Mouse (Mus musculus) layer of hippocampus, postnatal 14 days (tissue): ENCODE results near the gene Vmn2r21. TPM values are rescaled to one million over a fixed set of nuclear protein-coding genes. Genes with fewer than 3 reads are reported as not detected.
"Not testable (repeated sequence)": the region's sequence is repeated elsewhere in the genome, so short reads cannot be mapped to it uniquely, and the experiment has no call there.

Source experiments
- DNase-seq, 2 experiments: peaks; one replicate each; pipeline ENCODE4 v3.0.0; 2021 to 2022; ENCODE audit warnings: low spot score in 2 of 2, mixed read lengths in 1 of 2
- long read RNA-seq, 2 experiments: library from polyadenylated mRNA; stranded (forward); transcript quantifications; one replicate each; pipeline ENCODE4 v2.0.0; 2021
- total RNA-seq, 2 experiments: library from RNA; stranded (reverse); gene quantifications; 2 replicates each; pipeline ENCODE4 v1.2.3; 2021

The Vmn2r21 gene
- total RNA-seq, result not detected
- long read RNA-seq, experiment 1, result 0 reads
- long read RNA-seq, experiment 2, result 0 reads

- not testable (repeated sequence) for DNase-seq
These were observed at the start of gene Vmn2r21 for GRCm38 (mm10) chr6:123533306-123533705. Gene Vmn2r21 (minus strand): TSS chr6:123533406.

GRCm38 (mm10) chr6:123574698-123575097 is 41.5 kb upstream of the Vmn2r21 start:
- DNase-seq, result not testable (repeated sequence)

- DNase-seq, result not testable (repeated sequence)
These were observed 6.5 kb upstream of the Vmn2r21 start for GRCm38 (mm10) chr6:123539755-123540154.

GRCm38 (mm10) chr6:123522263-123523011 is 10.8 kb downstream of the Vmn2r21 start:
- not testable (repeated sequence) for DNase-seq

GRCm38 (mm10) chr6:123473045-123473444 is 60.2 kb downstream of the Vmn2r21 start:
- not testable (repeated sequence) for DNase-seq

GRCm38 (mm10) chr6:123472458-123472987 is 60.7 kb downstream of the Vmn2r21 start:
- DNase-seq, result not testable (repeated sequence)

GRCm38 (mm10) chr6:123468651-123469050 is 64.6 kb downstream of the Vmn2r21 start:
- not testable (repeated sequence) for DNase-seq

Other genes with a start within 250 kb of the Vmn2r21 start
- gene Clec4e, start 243.5 kb downstream of the Vmn2r21 start, total RNA-seq, result not detected
- not detected for gene Vmn2r19, start 225.1 kb downstream of the Vmn2r21 start, total RNA-seq
- gene Vmn2r20, start 115.3 kb downstream of the Vmn2r21 start, total RNA-seq, result not detected
- gene Vmn2r22, start 117.3 kb upstream of the Vmn2r21 start, total RNA-seq, result not detected
- gene Vmn2r23, start 169.3 kb upstream of the Vmn2r21 start, total RNA-seq, result not detected
- gene Vmn2r24, start 245.5 kb upstream of the Vmn2r21 start, total RNA-seq, result not detected